8 mouse cellular contexts compared by ENCODE assay signal in genomic region chr7:34630211-34631085, GRCm38 (mm10). TPM values are rescaled to one million over a fixed set of nuclear protein-coding genes. Genes with fewer than 3 reads are reported as not detected.
DNase-seq lines count a peak whose midpoint lies in the region; ATAC-seq and TF ChIP-seq lines count a peak whose summit lies in the region.

No protein-coding gene starts in this region.

- H3K4me3 ChIP-seq in heart, adult 2 months = peak overlapping the region; percentile 2
- H3K4me3 ChIP-seq in intestine, postnatal 0 days (ENCODE audit: low read depth, low read length) = peak overlapping the region; percentile 39
- H3K4me3 ChIP-seq in limb, embryonic 14.5 days (replicated peaks; ENCODE audit: low read length) = peak overlapping the region; percentile 41
- peak overlapping the region; percentile 30 for H3K4me3 ChIP-seq in midbrain, embryonic 13.5 days (replicated peaks)
- peak overlapping the region; percentile 39 for H3K4me3 ChIP-seq in stomach, postnatal 0 days (ENCODE audit: low read depth, low read length)

- H3K9me3 ChIP-seq in intestine, postnatal 0 days (ENCODE audit: control insufficient read depth) = no peaks in the 10 kb centered on the region
- H3K9me3 ChIP-seq in limb, embryonic 14.5 days (ENCODE audit: control insufficient read depth, low read length) = no peaks in the 10 kb centered on the region
- H3K9me3 ChIP-seq in midbrain, embryonic 13.5 days = no peaks in the 10 kb centered on the region
- no peaks in the 10 kb centered on the region for H3K9me3 ChIP-seq in stomach, postnatal 0 days (ENCODE audit: control insufficient read depth, low read length)

- no peak for TF ChIP-seq POLR2A in heart, adult 2 months (IDR thresholded peaks at IDR 0.05; ENCODE audit: insufficient read depth, low read depth, low read length)
- no peak for TF ChIP-seq POLR2A in limb, embryonic 14.5 days (IDR thresholded peaks at IDR 0.05; ENCODE audit: borderline replicate concordance, extremely low read depth, insufficient read depth, insufficient read length)

- H3K27ac ChIP-seq in heart, adult 2 months = peak overlapping the region; percentile 41
- H3K27ac ChIP-seq in intestine, postnatal 0 days (ENCODE audit: low read depth, low read length) = 0 out of 2 replicates have a peak overlapping the region, but pooled peaks have one; percentile 2
- peak overlapping the region; percentile 86 for H3K27ac ChIP-seq in limb, embryonic 14.5 days (replicated peaks; ENCODE audit: low read depth, low read length)
- H3K27ac ChIP-seq in midbrain, embryonic 13.5 days = peak overlapping the region; percentile 74
- H3K27ac ChIP-seq in stomach, postnatal 0 days (replicated peaks) = peak overlapping the region; percentile 94

- no peaks in the 10 kb centered on the region; the same call in 1 of the 2 replicates for H3K4me1 ChIP-seq in heart, adult 2 months (ENCODE audit: control insufficient read depth, insufficient read depth, low read length)
- H3K4me1 ChIP-seq in intestine, postnatal 0 days (replicated peaks; ENCODE audit: control insufficient read depth, insufficient read depth, low read length) = 0 out of 2 replicates have a peak, but pooled peaks cover 6% of the 10 kb centered on the region
- H3K4me1 ChIP-seq in limb, embryonic 14.5 days (ENCODE audit: control insufficient read depth, insufficient read depth, low read length) = peaks cover 13% of the 10 kb centered on the region
- peaks cover 15% of the 10 kb centered on the region for H3K4me1 ChIP-seq in midbrain, embryonic 13.5 days (replicated peaks)
- peaks cover 8% of the 10 kb centered on the region; the same call in 1 of the 2 replicates for H3K4me1 ChIP-seq in stomach, postnatal 0 days (replicated peaks; ENCODE audit: control insufficient read depth, insufficient read depth)

- TF ChIP-seq EP300 in heart, adult 2 months (IDR thresholded peaks at IDR 0.05; ENCODE audit: insufficient read depth, low read depth, low read length) = no peak
- peak; percentile 33 for TF ChIP-seq EP300 in stomach, postnatal 0 days (optimal IDR thresholded peaks at IDR 0.05)

- H3K4me2 ChIP-seq in intestine, postnatal 0 days (replicated peaks; ENCODE audit: low read depth) = peak overlapping the region; percentile 70
- peak overlapping the region; percentile 69 for H3K4me2 ChIP-seq in limb, embryonic 14.5 days (replicated peaks; ENCODE audit: low read depth, low read length, severe bottlenecking)
- peak overlapping the region; percentile 58 for H3K4me2 ChIP-seq in midbrain, embryonic 13.5 days (replicated peaks)
- H3K4me2 ChIP-seq in stomach, postnatal 0 days (replicated peaks; ENCODE audit: low read depth) = peak overlapping the region; percentile 65

- DNase-seq in cerebellum, postnatal 14 days = peak; percentile 46 to 57
- DNase-seq in cerebellum, adult 11-12 months = no peak
- DNase-seq in embryo, embryonic 9.5 days (ENCODE audit: extremely low spot score) = peak; percentile 73
- peak; percentile 77 to 82 for DNase-seq in heart, adult 2 months
- peak; percentile 77 for DNase-seq in limb, embryonic 14.5 days (ENCODE audit: low spot score)
- peak; percentile 85 for DNase-seq in stomach, postnatal 0 days (ENCODE audit: low spot score)

- peak; percentile 54 for TF ChIP-seq CTCF in heart, adult 2 months (IDR thresholded peaks at IDR 0.05)
- TF ChIP-seq CTCF in intestine, postnatal 0 days (IDR thresholded peaks at IDR 0.05; ENCODE audit: low read depth) = peak; percentile 58
- TF ChIP-seq CTCF in stomach, postnatal 0 days (IDR thresholded peaks at IDR 0.05; ENCODE audit: low read depth) = peak; percentile 62

- intact Hi-C loops in heart, adult 2 months (cut with DNase I) = loop anchor here (1.0 kb wide), 1 partner anchor 25 kb away; no protein-coding TSS in a partner anchor

- no peaks in the 10 kb centered on the region for H3K79me2 ChIP-seq in heart, adult 2 months (replicated peaks; ENCODE audit: control insufficient read depth, insufficient read depth, low read length)

- peak overlapping the region; percentile 16 for H3K9ac ChIP-seq in heart, adult 2 months (ENCODE audit: low read depth, low read length)
- H3K9ac ChIP-seq in intestine, postnatal 0 days (ENCODE audit: low read depth, low read length) = peak overlapping the region; percentile 45; the same call in 1 of the 2 replicates
- peak overlapping the region; percentile 73 for H3K9ac ChIP-seq in limb, embryonic 14.5 days (ENCODE audit: low read depth, low read length, severe bottlenecking)
- H3K9ac ChIP-seq in midbrain, embryonic 13.5 days (replicated peaks) = peak overlapping the region; percentile 57
- H3K9ac ChIP-seq in stomach, postnatal 0 days (ENCODE audit: low read length) = peak overlapping the region; percentile 61

- no peaks in the 10 kb centered on the region; the same call in 1 of the 2 replicates for H3K27me3 ChIP-seq in heart, adult 2 months (ENCODE audit: control insufficient read depth, insufficient read depth, low read length)
- H3K27me3 ChIP-seq in intestine, postnatal 0 days (replicated peaks; ENCODE audit: control insufficient read depth, insufficient read depth, low read length) = no peaks in the 10 kb centered on the region
- no peaks in the 10 kb centered on the region for H3K27me3 ChIP-seq in limb, embryonic 14.5 days (ENCODE audit: control insufficient read depth, insufficient read depth, low read length)
- H3K27me3 ChIP-seq in midbrain, embryonic 13.5 days = no peaks in the 10 kb centered on the region
- no peaks in the 10 kb centered on the region for H3K27me3 ChIP-seq in stomach, postnatal 0 days (ENCODE audit: control insufficient read depth, insufficient read depth, low read length)

- 2% methylated on average over 34 of the region's 34 CpGs for WGBS in heart, adult 2 months
- WGBS in intestine, postnatal 0 days = 1% methylated on average over 30 of the region's 34 CpGs
- WGBS in limb, embryonic 14.5 days = 4% methylated on average over 34 of the region's 34 CpGs
- under 1% methylated on average over 34 of the region's 34 CpGs for WGBS in midbrain, embryonic 13.5 days
- under 1% methylated on average over 34 of the region's 34 CpGs for WGBS in stomach, postnatal 0 days

- ATAC-seq in intestine, postnatal 0 days = peak; percentile 84
- ATAC-seq in limb, embryonic 14.5 days (ENCODE audit: low FRiP score, low read depth) = peak; percentile 84
- ATAC-seq in midbrain, embryonic 13.5 days = peak; percentile 89
- ATAC-seq in stomach, postnatal 0 days (ENCODE audit: low FRiP score, low TSS enrichment) = peak; percentile 87

- H3K36me3 ChIP-seq in heart, adult 2 months (ENCODE audit: control insufficient read depth, insufficient read depth, low read length) = no peaks in the 10 kb centered on the region
- no peaks in the 10 kb centered on the region for H3K36me3 ChIP-seq in intestine, postnatal 0 days (ENCODE audit: control insufficient read depth, insufficient read depth)
- no peaks in the 10 kb centered on the region for H3K36me3 ChIP-seq in limb, embryonic 14.5 days (ENCODE audit: control insufficient read depth, insufficient read depth, low read length)
- H3K36me3 ChIP-seq in midbrain, embryonic 13.5 days = no peaks in the 10 kb centered on the region
- no peaks in the 10 kb centered on the region for H3K36me3 ChIP-seq in stomach, postnatal 0 days (ENCODE audit: control insufficient read depth, insufficient read depth, low read length)

RNA-seq across cellular contexts. Expression of gene Kctd15, which starts 26.1 kb away (rescaled TPM):
- 1 to 10 TPM; 3.6 to 3.8 TPM for total RNA-seq in heart, adult 2 months (2021)
- 4.1 and 5.7 TPM in 2 replicates for polyA plus RNA-seq in heart, adult 2 months (2012; rRNA removed)
- polyA plus RNA-seq in intestine, postnatal 0 days (2015; fragmentation: Nextera tagmentation; extraction: Ambion mirVana) = 6.7 and 6.9 TPM in 2 replicates
- 77.1 and 97.5 TPM in 2 replicates for polyA plus RNA-seq in limb, embryonic 14.5 days (2012; rRNA removed)
- polyA plus RNA-seq in limb, embryonic 14.5 days (2014; fragmentation: Nextera tagmentation; extraction: Ambion mirVana) = 18.7 and 20.7 TPM in 2 replicates
- 35.2 and 42.8 TPM in 2 replicates for polyA plus RNA-seq in midbrain, embryonic 13.5 days (2015; fragmentation: Nextera tagmentation; extraction: Ambion mirVana)
- 17.5 and 17.9 TPM in 2 replicates for polyA plus RNA-seq in stomach, postnatal 0 days (2015; fragmentation: Nextera tagmentation; extraction: Ambion mirVana)

Comparison
In these comparisons a context has a peak if more than half of its experiments do, and no peak if none do; other contexts are left out.
1. H3K27ac ChIP-seq: peak in every context shown above with its lines; median percentile 94 in stomach, postnatal 0 days; 86 in limb, embryonic 14.5 days; 74 in midbrain, embryonic 13.5 days; 41 in heart, adult 2 months; 2 in intestine, postnatal 0 days.
2. H3K9ac ChIP-seq: peak in every context shown above with its lines; median percentile 73 in limb, embryonic 14.5 days; 61 in stomach, postnatal 0 days; 57 in midbrain, embryonic 13.5 days; 45 in intestine, postnatal 0 days; 16 in heart, adult 2 months.